Mouse (Mus musculus): ENCODE measurements around the gene Gm10251. TPM values are rescaled to one million over a fixed set of nuclear protein-coding genes. Genes with fewer than 3 reads are reported as not detected.
A peak's percentile ranks its signal among the peaks of the same experiment; 100 is the strongest.
"Not testable (repeated sequence)": the region's sequence is repeated elsewhere in the genome, so short reads cannot be mapped to it uniquely, and the experiment has no call there.

Gm10251 gene
- polyA plus RNA-seq (2015; fragmentation: Nextera tagmentation; extraction: Ambion mirVana), result not detected in 2 replicates

GRCm38 (mm10) chr14:6684070-6684469 lies at the start of gene Gm10251:
Gene Gm10251 (minus strand): TSS chr14:6684170.
- not testable (repeated sequence) for DNase-seq (ENCODE audit: low spot score)

GRCm38 (mm10) chr14:6720151-6720550 lies 36.2 kb upstream of the Gm10251 start, which contains the start of gene Gm8050:
Gene Gm8050 (minus strand): TSS chr14:6720251.
- DNase-seq (ENCODE audit: low spot score), result not testable (repeated sequence)

- DNase-seq (ENCODE audit: low spot score), result not testable (repeated sequence)
These were observed 61.7 kb downstream of the Gm10251 start, which contains the start of gene Gm3460 for GRCm38 (mm10) chr14:6622318-6622717. Gene Gm3460 (minus strand): TSS chr14:6622418.

GRCm38 (mm10) chr14:6606436-6606835 lies 77.5 kb downstream of the Gm10251 start:
- DNase-seq (ENCODE audit: low spot score), result not testable (repeated sequence)

- DNase-seq (ENCODE audit: low spot score), result peak; percentile 2
These were observed 79.0 kb downstream of the Gm10251 start for GRCm38 (mm10) chr14:6605004-6605403.

- peak; percentile 1 for DNase-seq (ENCODE audit: low spot score)
These were observed 79.4 kb downstream of the Gm10251 start for GRCm38 (mm10) chr14:6604551-6604950.

- not testable (repeated sequence) for DNase-seq (ENCODE audit: low spot score)
These were observed 93.5 kb downstream of the Gm10251 start, which contains the start of gene Gm3629 for GRCm38 (mm10) chr14:6590513-6590912. Gene Gm3629 (minus strand): TSS chr14:6590613.

Other genes starting within 250 kb of the Gm10251 start
- 0.14 TPM in 1 of 2 replicates, not detected in the other for gene Gm3594, start 239.6 kb downstream of the Gm10251 start, polyA plus RNA-seq (2015; fragmentation: Nextera tagmentation; extraction: Ambion mirVana)
- gene Gm8356, start 146.9 kb downstream of the Gm10251 start, polyA plus RNA-seq (2015; fragmentation: Nextera tagmentation; extraction: Ambion mirVana), result not detected in 2 replicates
- not detected in 2 replicates for gene Gm3629, start 93.6 kb downstream of the Gm10251 start, polyA plus RNA-seq (2015; fragmentation: Nextera tagmentation; extraction: Ambion mirVana)
- not detected in 2 replicates for gene Gm3460, start 61.8 kb downstream of the Gm10251 start, polyA plus RNA-seq (2015; fragmentation: Nextera tagmentation; extraction: Ambion mirVana)
- not detected in 2 replicates for gene Gm8050, start 36.1 kb upstream of the Gm10251 start, polyA plus RNA-seq (2015; fragmentation: Nextera tagmentation; extraction: Ambion mirVana)
- 1.4 TPM in 2 replicates for gene Gm3636, start 58.2 kb upstream of the Gm10251 start, polyA plus RNA-seq (2015; fragmentation: Nextera tagmentation; extraction: Ambion mirVana)
- gene Gm8362, start 90.2 kb upstream of the Gm10251 start, polyA plus RNA-seq (2015; fragmentation: Nextera tagmentation; extraction: Ambion mirVana), result not detected in 2 replicates
- not detected in 2 replicates for gene Gm3642, start 156.1 kb upstream of the Gm10251 start, polyA plus RNA-seq (2015; fragmentation: Nextera tagmentation; extraction: Ambion mirVana)
- 0.09 and 0.20 TPM in 2 replicates for gene Gm3667, start 205.8 kb upstream of the Gm10251 start, polyA plus RNA-seq (2015; fragmentation: Nextera tagmentation; extraction: Ambion mirVana)

Data from thymus, postnatal 0 days (tissue).